In genomic region chr4:135573251-135573808, GRCm38 (mm10) we compare ENCODE assay signal across 8 mouse cellular contexts. TPM values are rescaled to one million over a fixed set of nuclear protein-coding genes. Genes with fewer than 3 reads are reported as not detected.
A peak's percentile ranks its signal among the peaks of the same experiment; 100 is the strongest.
DNase-seq lines count a peak whose midpoint lies in the region; ATAC-seq and TF ChIP-seq lines count a peak whose summit lies in the region.

TSS of gene Grhl3 (minus strand) at chr4:135573630.

- no peak within 1 kb of the TSS for H3K9ac ChIP-seq in embryonic facial prominence, embryonic 14.5 days (ENCODE audit: low read depth, low read length)
- H3K9ac ChIP-seq in hindbrain, postnatal 0 days (replicated peaks; ENCODE audit: low read length), result 0 out of 2 replicates have a peak within 1 kb of the TSS, but pooled peaks have one; percentile 1
- no peak within 1 kb of the TSS for H3K9ac ChIP-seq in limb, embryonic 15.5 days
- peak within 1 kb of the TSS; percentile 52; the same call in 1 of the 2 replicates for H3K9ac ChIP-seq in midbrain, embryonic 16.5 days (ENCODE audit: low read depth, low read length)

- under 1% methylated on average over 31 of the region's 31 CpGs for WGBS in embryonic facial prominence, embryonic 14.5 days
- WGBS in hindbrain, postnatal 0 days, result under 1% methylated on average over 31 of the region's 31 CpGs
- WGBS in limb, embryonic 15.5 days, result under 1% methylated on average over 31 of the region's 31 CpGs
- WGBS in midbrain, embryonic 16.5 days, result 1% methylated on average over 31 of the region's 31 CpGs

- peak within 1 kb of the TSS; percentile 30; the same call in 1 of the 2 replicates for H3K27ac ChIP-seq in embryonic facial prominence, embryonic 14.5 days (replicated peaks; ENCODE audit: low read depth, low read length)
- no peak within 1 kb of the TSS for H3K27ac ChIP-seq in hindbrain, postnatal 0 days
- peak within 1 kb of the TSS; percentile 58 for H3K27ac ChIP-seq in limb, embryonic 15.5 days
- H3K27ac ChIP-seq in midbrain, embryonic 16.5 days (ENCODE audit: low read length), result no peak within 1 kb of the TSS

- peak; percentile 40 for TF ChIP-seq CTCF in hindbrain, postnatal 0 days (IDR thresholded peaks at IDR 0.05; ENCODE audit: low read depth)

- H3K4me3 ChIP-seq in embryonic facial prominence, embryonic 14.5 days (ENCODE audit: low read depth, low read length), result peak within 1 kb of the TSS; percentile 10
- H3K4me3 ChIP-seq in hindbrain, postnatal 0 days (ENCODE audit: low read length), result peak within 1 kb of the TSS; percentile 33
- peak within 1 kb of the TSS; percentile 33 for H3K4me3 ChIP-seq in limb, embryonic 15.5 days
- H3K4me3 ChIP-seq in midbrain, embryonic 16.5 days (ENCODE audit: low read depth, low read length), result peak within 1 kb of the TSS; percentile 37

- peak within 1 kb of the TSS; percentile 39 for H3K4me2 ChIP-seq in embryonic facial prominence, embryonic 14.5 days (ENCODE audit: low read depth, low read length)
- H3K4me2 ChIP-seq in hindbrain, postnatal 0 days (ENCODE audit: low read depth, low read length), result peak within 1 kb of the TSS; percentile 59
- peak within 1 kb of the TSS; percentile 49 for H3K4me2 ChIP-seq in limb, embryonic 15.5 days
- H3K4me2 ChIP-seq in midbrain, embryonic 16.5 days (ENCODE audit: low read length), result peak within 1 kb of the TSS; percentile 76

- ATAC-seq in embryonic facial prominence, embryonic 14.5 days (ENCODE audit: low read depth), result peak; percentile 53
- ATAC-seq in hindbrain, postnatal 0 days, result peak; percentile 46
- ATAC-seq in limb, embryonic 15.5 days (ENCODE audit: insufficient number of reproducible peaks, low FRiP score, low TSS enrichment, low read depth), result no peak
- ATAC-seq in midbrain, embryonic 16.5 days, result no peak

- H3K27me3 ChIP-seq in embryonic facial prominence, embryonic 14.5 days (replicated peaks; ENCODE audit: control insufficient read depth, insufficient read depth, low read length), result peaks cover 53% of the 10 kb centered on the region
- H3K27me3 ChIP-seq in hindbrain, postnatal 0 days (ENCODE audit: insufficient read depth, low read length), result peaks cover 8% of the 10 kb centered on the region
- peaks cover 46% of the 10 kb centered on the region for H3K27me3 ChIP-seq in limb, embryonic 15.5 days
- peaks cover 20% of the 10 kb centered on the region for H3K27me3 ChIP-seq in midbrain, embryonic 16.5 days (ENCODE audit: control insufficient read depth, insufficient read depth, low read depth, low read length)

- peak; percentile 38 for DNase-seq in ovary, postnatal 36 days (ENCODE audit: low spot score)
- no peak for DNase-seq in ovary, postnatal 14 days (ENCODE audit: low spot score)
- peak; percentile 67 for DNase-seq in embryonic facial prominence, embryonic 14.5 days (ENCODE audit: low spot score)
- peak; percentile 62 for DNase-seq in hindbrain, postnatal 0 days (ENCODE audit: low spot score)
- DNase-seq in thymus, postnatal 10 days (ENCODE audit: low spot score in 2 of 2), result peak; percentile 63 to 69
- no peak for DNase-seq in c-Kit-positive CD71-positive TER-119-positive erythroid progenitor cells, embryonic 14.5 days (ENCODE audit: low spot score)

- no peaks in the 10 kb centered on the region for H3K9me3 ChIP-seq in embryonic facial prominence, embryonic 14.5 days (ENCODE audit: control insufficient read depth, low read length)
- H3K9me3 ChIP-seq in hindbrain, postnatal 0 days (ENCODE audit: low read length), result no peaks in the 10 kb centered on the region
- no peaks in the 10 kb centered on the region for H3K9me3 ChIP-seq in limb, embryonic 15.5 days
- H3K9me3 ChIP-seq in midbrain, embryonic 16.5 days (replicated peaks; ENCODE audit: control insufficient read depth, low read length, poor library complexity, severe bottlenecking), result no peaks in the 10 kb centered on the region

- H3K36me3 ChIP-seq in embryonic facial prominence, embryonic 14.5 days (ENCODE audit: control insufficient read depth, insufficient read depth, low read length), result no peaks in the 10 kb centered on the region
- no peaks in the 10 kb centered on the region for H3K36me3 ChIP-seq in hindbrain, postnatal 0 days (ENCODE audit: insufficient read depth, low read length)
- H3K36me3 ChIP-seq in limb, embryonic 15.5 days, result no peaks in the 10 kb centered on the region
- H3K36me3 ChIP-seq in midbrain, embryonic 16.5 days (ENCODE audit: control insufficient read depth, insufficient read depth, low read length), result no peaks in the 10 kb centered on the region

- peaks cover 23% of the 10 kb centered on the region for H3K4me1 ChIP-seq in embryonic facial prominence, embryonic 14.5 days (ENCODE audit: control insufficient read depth, insufficient read depth, low read length)
- H3K4me1 ChIP-seq in hindbrain, postnatal 0 days (ENCODE audit: insufficient read depth, low read length), result no peaks in the 10 kb centered on the region
- peaks cover 57% of the 10 kb centered on the region for H3K4me1 ChIP-seq in limb, embryonic 15.5 days
- peaks cover 21% of the 10 kb centered on the region for H3K4me1 ChIP-seq in midbrain, embryonic 16.5 days (ENCODE audit: control insufficient read depth, insufficient read depth, low read length)

RNA-seq across cellular contexts. Expression of gene Grhl3, which starts in this region (rescaled TPM):
- 13.3 and 21.3 TPM in 2 replicates for polyA plus RNA-seq in embryonic facial prominence, embryonic 14.5 days (2014; fragmentation: Nextera tagmentation; extraction: Ambion mirVana)
- total RNA-seq in hindbrain, postnatal 0 days (2014; rRNA removed), result 1.7 and 2.5 TPM in 2 replicates
- polyA plus RNA-seq in hindbrain, postnatal 0 days (2015; fragmentation: Nextera tagmentation; extraction: Ambion mirVana), result 1.7 and 1.8 TPM in 2 replicates
- 56.8 and 59.4 TPM in 2 replicates for polyA plus RNA-seq in limb, embryonic 15.5 days (2015; fragmentation: Nextera tagmentation; extraction: Ambion mirVana)
- polyA plus RNA-seq in midbrain, embryonic 16.5 days (2015; fragmentation: Nextera tagmentation; extraction: Ambion mirVana), result 0.87 and 1.5 TPM in 2 replicates

Comparison
In these comparisons a context has a peak if more than half of its experiments do, and no peak if none do; other contexts are left out.
1. DNase-seq: peak in ovary, postnatal 36 days (single experiment), embryonic facial prominence, embryonic 14.5 days (single experiment), hindbrain, postnatal 0 days (single experiment) and thymus, postnatal 10 days (2 of 2); none in ovary, postnatal 14 days (single experiment) and c-Kit-positive CD71-positive TER-119-positive erythroid progenitor cells, embryonic 14.5 days (single experiment).
2. ATAC-seq: peak in embryonic facial prominence, embryonic 14.5 days (single experiment) and hindbrain, postnatal 0 days (single experiment); none in limb, embryonic 15.5 days (single experiment) and midbrain, embryonic 16.5 days (single experiment).
3. H3K27ac ChIP-seq: peak in embryonic facial prominence, embryonic 14.5 days (single experiment) and limb, embryonic 15.5 days (single experiment); none in hindbrain, postnatal 0 days (single experiment) and midbrain, embryonic 16.5 days (single experiment).
4. H3K9ac ChIP-seq: peak in hindbrain, postnatal 0 days (single experiment) and midbrain, embryonic 16.5 days (single experiment); none in embryonic facial prominence, embryonic 14.5 days (single experiment) and limb, embryonic 15.5 days (single experiment).
5. Peak in every context shown above with its lines, with median percentiles within 50 percentile points of each other: H3K4me2 ChIP-seq and H3K4me3 ChIP-seq.